Mouse (Mus musculus) duodenum, adult 2 months (tissue): ENCODE data around the gene Kcnj15. TPM values are rescaled to one million over a fixed set of nuclear protein-coding genes. Genes with fewer than 3 reads are reported as not detected.

Source experiments
- polyA plus RNA-seq: library from polyadenylated mRNA; depleted of rRNA; stranded (reverse); fragments of >200 nt; gene quantifications from 2 replicates; pipeline ENCODE4 v1.2.3, GENCODE M21; 2012; ENCODE audit warnings: low replicate concordance; rRNA removed

Kcnj15 gene
- polyA plus RNA-seq: 0.04 and 0.13 TPM in 2 replicates

GRCm38 (mm10) chr16:95257266-95257894, at the start of gene Kcnj15:
Gene Kcnj15, plus strand, starts transcription at chr16:95257558.

